Mouse (Mus musculus) MEL (cell line): ENCODE results near the gene Lamtor1.

Experiments used
- CHD2 ChIP-seq: IDR thresholded peaks from 2 replicates; pipeline ENCODE4 v1.6.1; 2011; ENCODE audit warnings: low read length, improper control_type of control experiment
- CTCF ChIP-seq, 3 experiments: IDR thresholded peaks in 2 of 3; conservative IDR thresholded peaks in 1 of 3; 2 replicates each; pipeline ENCODE4 v1.5.1; 2011 to 2012; ENCODE audit warnings: low read length in 3 of 3, low read depth in 2 of 3, mild to moderate bottlenecking in 2 of 3, improper control_type of control experiment in 1 of 3, inconsistent platforms in 1 of 3, mixed read lengths in 1 of 3, moderate library complexity in 1 of 3; ENCODE audit not compliant: control insufficient read depth in 1 of 3, insufficient read depth in 1 of 3, poor library complexity in 1 of 3, severe bottlenecking in 1 of 3
- ETS1 ChIP-seq: IDR thresholded peaks from 2 replicates; pipeline ENCODE4 v1.6.1; 2012; ENCODE audit warnings: low read depth, mild to moderate bottlenecking, inconsistent platforms, low read length, improper control_type of control experiment, moderate library complexity
- GABPA ChIP-seq: IDR thresholded peaks from 2 replicates; pipeline ENCODE4 v1.6.1; 2012; ENCODE audit warnings: low read depth, mild to moderate bottlenecking, inconsistent platforms, low read length, improper control_type of control experiment, moderate library complexity
- JUND ChIP-seq: IDR thresholded peaks from 2 replicates; pipeline ENCODE4 v1.6.1; 2011; ENCODE audit warnings: low read depth, mild to moderate bottlenecking, improper control_type of control experiment, low read length
- POLR2A ChIP-seq, 2 experiments: IDR thresholded peaks; 2 replicates each; pipeline ENCODE4 v1.6.1; 2011 to 2012; ENCODE audit warnings: low read length in 2 of 2, mild to moderate bottlenecking in 2 of 2, control low read depth in 1 of 2, improper control_type of control experiment in 1 of 2, low read depth in 1 of 2, moderate library complexity in 1 of 2; ENCODE audit not compliant: control insufficient read depth in 1 of 2, insufficient read depth in 1 of 2, poor library complexity in 1 of 2
- TAL1 ChIP-seq: IDR thresholded peaks from 2 replicates; pipeline ENCODE4 v1.6.1; 2012; ENCODE audit warnings: mild to moderate bottlenecking, inconsistent platforms, low read length, moderate library complexity, mixed read lengths
- ZC3H11A ChIP-seq: IDR thresholded peaks from 2 replicates; pipeline ENCODE4 v1.6.1; 2012; ENCODE audit warnings: low read depth, mild to moderate bottlenecking, inconsistent platforms, low read length, improper control_type of control experiment
- ZKSCAN1 ChIP-seq: IDR thresholded peaks from 2 replicates; pipeline ENCODE4 v1.6.1; 2012; ENCODE audit warnings: low read depth, mild to moderate bottlenecking, inconsistent platforms, low read length, improper control_type of control experiment, moderate library complexity

DNA sequence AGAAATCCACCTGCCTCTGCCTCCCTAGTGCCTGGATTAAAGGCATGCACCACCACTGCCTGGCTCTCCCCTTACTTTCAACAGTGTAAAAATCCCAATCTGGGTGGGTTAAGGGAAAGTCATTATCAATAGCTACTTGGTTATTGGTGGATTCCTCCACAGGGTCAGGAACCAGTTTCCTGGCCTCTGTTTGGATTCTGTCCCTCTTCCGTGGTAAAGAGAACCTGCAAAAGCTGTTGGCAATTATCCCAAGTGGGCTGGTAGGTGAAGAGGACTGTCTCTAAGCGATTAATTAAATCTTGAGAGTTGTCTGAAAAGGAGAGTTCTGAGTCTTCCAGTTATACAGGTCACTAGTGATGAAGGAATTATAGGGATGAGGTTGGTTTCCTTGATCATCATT is 32.6 kb downstream of the Lamtor1 start:
- TF ChIP-seq ZC3H11A = no peak
- TF ChIP-seq CTCF (IDR thresholded peaks at IDR 0.05 in 2 of 3, conservative IDR thresholded peaks at IDR 0.05 in 1 of 3; ENCODE audit: control insufficient read depth in 1 of 3, insufficient read depth in 1 of 3, low read depth in 2 of 3, low read length in 3 of 3, poor library complexity in 1 of 3, severe bottlenecking in 1 of 3) = no peak
- no peak for TF ChIP-seq POLR2A (IDR thresholded peaks at IDR 0.05; ENCODE audit: control insufficient read depth in 1 of 2, insufficient read depth in 1 of 2, low read depth in 1 of 2, low read length in 2 of 2, poor library complexity in 1 of 2)
- TF ChIP-seq JUND = no peak
- no peak for TF ChIP-seq GABPA
- no peak for TF ChIP-seq ZKSCAN1
- no peak for TF ChIP-seq CHD2
- TF ChIP-seq ETS1 = no peak
- no peak; the same call in 1 of the 2 replicates for TF ChIP-seq TAL1
